Mouse (Mus musculus): ENCODE results near the gene Srsf5. TPM values are rescaled to one million over a fixed set of nuclear protein-coding genes. Genes with fewer than 3 reads are reported as not detected.

Srsf5 gene
- 100 to 1,000 TPM in 1 of 2 experiments, 10 to 100 TPM in 1; 20.0 to 141 TPM for polyA plus RNA-seq (2012; fragmentation: generic; extraction: Trizol)

DNA sequence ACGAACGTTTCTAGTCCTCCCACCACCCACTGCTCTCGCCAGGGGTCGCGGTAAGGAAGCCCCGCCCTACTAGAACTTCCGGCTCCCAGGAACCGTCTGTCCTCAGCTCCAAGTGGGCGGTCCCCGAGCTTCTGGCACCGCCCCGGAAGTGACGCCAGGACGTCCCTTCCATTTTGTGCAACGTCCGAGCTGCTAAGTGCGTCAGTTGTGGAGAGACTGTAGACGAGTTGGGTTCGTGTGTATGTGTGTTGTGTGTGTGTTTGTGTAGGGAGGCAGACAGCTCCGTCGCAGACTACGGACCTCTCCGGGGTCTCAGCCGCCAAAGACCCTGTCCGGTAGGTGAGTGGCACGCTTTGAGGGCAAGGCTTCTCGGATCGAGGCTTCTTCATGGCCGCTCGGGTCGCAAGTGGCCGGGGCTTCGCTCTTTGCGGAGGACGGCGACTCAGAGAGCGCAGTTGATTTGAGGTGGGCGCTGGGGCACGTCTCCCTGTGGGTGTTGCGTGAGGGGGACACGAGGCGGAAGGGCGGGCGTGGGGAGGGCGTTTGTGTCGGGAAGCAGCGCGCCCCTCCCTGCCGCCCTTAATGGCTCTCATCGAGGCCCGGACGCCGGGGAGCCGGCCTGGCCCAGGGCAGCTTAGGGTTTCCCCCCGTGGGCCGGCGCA lies at the start of gene Srsf5:
TSS of gene Srsf5 (plus strand) at position 171 of the 662 bp plus-strand sequence.

DNA sequence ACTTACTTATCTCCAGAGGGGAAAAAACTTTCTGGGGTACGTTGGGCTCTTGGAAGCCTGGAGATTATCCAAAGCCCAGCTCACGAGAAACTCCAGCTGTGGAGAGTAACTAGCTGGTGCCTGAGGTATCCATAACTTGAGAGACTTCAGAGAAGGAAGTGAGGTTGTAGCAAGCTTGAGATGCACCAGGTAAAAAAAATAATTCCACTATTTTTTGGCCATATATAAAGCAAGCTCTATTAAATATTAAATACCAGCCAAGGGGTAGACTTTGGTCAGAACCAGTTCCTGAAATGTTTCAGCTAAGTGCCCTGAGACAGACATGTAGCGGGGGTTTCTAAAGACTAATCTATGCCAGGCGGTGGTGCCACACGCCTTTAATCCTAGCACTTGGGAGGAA lies 23.3 kb downstream of the Srsf5 start, which contains the start of gene Slc10a1:
TSS of gene Slc10a1 (minus strand) at position 101 of the 400 bp plus-strand sequence.

Other genes with a start within 250 kb of the Srsf5 start
- under 1 TPM in 1 of 2 experiments, not detected in 1; 0.01 TPM for gene Ccdc177, start 184.8 kb upstream of the Srsf5 start, polyA plus RNA-seq (2012; fragmentation: generic; extraction: Trizol)
- 10 to 100 TPM in 1 of 2 experiments, 1 to 10 TPM in 1; 1.7 to 13.6 TPM for gene Susd6, start 155.0 kb upstream of the Srsf5 start, polyA plus RNA-seq (2012; fragmentation: generic; extraction: Trizol)
- under 1 TPM in 1 of 2 experiments, not detected in 1; 0.17 TPM for gene Slc10a1, start 23.2 kb downstream of the Srsf5 start, polyA plus RNA-seq (2012; fragmentation: generic; extraction: Trizol)
- under 1 TPM; 0.08 to 0.21 TPM for gene Smoc1, start 81.3 kb downstream of the Srsf5 start, polyA plus RNA-seq (2012; fragmentation: generic; extraction: Trizol)

All from C3H10T1/2 (cell line).